Mouse (Mus musculus): ENCODE data around the gene Per1.

DNA sequence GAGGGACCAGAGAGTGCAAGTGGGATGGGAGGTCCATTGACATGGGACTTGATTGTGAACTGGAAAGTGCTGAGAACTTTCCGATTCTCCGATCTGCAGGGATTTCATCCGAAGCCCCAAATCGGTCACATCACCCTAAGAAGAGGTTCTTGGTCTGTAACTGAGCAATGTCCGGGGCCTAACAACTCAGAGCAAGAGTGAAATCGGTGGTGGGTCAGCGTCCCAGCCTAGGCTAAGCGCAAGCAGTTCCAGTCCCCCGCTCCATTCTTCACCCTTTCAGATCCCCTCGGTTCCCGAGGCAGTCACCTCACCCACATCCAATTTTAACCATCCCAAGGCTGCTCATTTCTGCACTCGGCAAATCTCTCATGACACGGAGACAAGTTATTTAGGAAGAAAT lies 24.9 kb upstream of the Per1 start:
- TF ChIP-seq CTCF (IDR thresholded peaks at IDR 0.05; ENCODE audit: control insufficient read depth, insufficient read depth, insufficient read length) = no peak
- no peak for TF ChIP-seq MAX (IDR thresholded peaks at IDR 0.05)

Measured in C2C12 (cell line).